Mouse (Mus musculus): Measurements from ENCODE around the gene Adamts8. TPM values are rescaled to one million over a fixed set of nuclear protein-coding genes. Genes with fewer than 3 reads are reported as not detected.
A peak's percentile ranks its signal among the peaks of the same experiment; 100 is the strongest.

Adamts8 gene
- polyA plus RNA-seq, 1 experiment = 0.22 TPM

DNA sequence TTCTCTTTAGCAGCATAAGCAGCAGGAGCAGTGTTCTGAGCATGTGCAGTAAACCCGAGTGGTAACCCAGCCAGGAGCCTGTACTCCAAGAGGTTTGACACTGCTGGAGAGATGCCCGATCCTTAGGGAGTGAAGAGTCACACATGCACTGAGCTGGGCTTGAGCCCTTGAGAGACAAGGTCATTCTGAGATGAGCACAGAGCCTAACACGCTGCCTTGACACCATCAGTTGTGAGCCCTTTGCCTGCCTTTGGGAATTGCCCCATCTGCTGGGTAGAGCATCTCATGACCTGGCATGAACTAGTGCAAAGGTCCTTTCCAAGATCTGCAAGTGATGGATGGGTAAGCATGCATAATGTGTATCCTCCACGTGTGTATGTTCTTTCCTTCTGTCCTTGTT lies 29.6 kb downstream of the Adamts8 start:
- Histone ChIP-seq H3K9me3 (replicated peaks; ENCODE audit: control insufficient read depth, insufficient read depth, low read length, poor library complexity, severe bottlenecking) (no peaks in the 10 kb centered on the region), H3K4me3 (ENCODE audit: low read depth, low read length) (no peak overlapping the region), H3K4me1 (ENCODE audit: control insufficient read depth, insufficient read depth, low read length) (no peaks in the 10 kb centered on the region), H3K27ac (ENCODE audit: insufficient read depth, low read length) (no peak overlapping the region), H3K27me3 (ENCODE audit: control insufficient read depth, insufficient read depth, low read length, poor library complexity, severe bottlenecking) (no peaks in the 10 kb centered on the region), H3K9ac (ENCODE audit: low read depth, poor library complexity, severe bottlenecking) (no peak overlapping the region), H3K36me3 (ENCODE audit: control insufficient read depth, insufficient read depth, low read length, poor library complexity, severe bottlenecking) (no peaks in the 10 kb centered on the region)
- TF ChIP-seq EP300 (IDR thresholded peaks at IDR 0.05; ENCODE audit: insufficient read depth, low read depth, low read length) (no peak), CTCF (IDR thresholded peaks at IDR 0.05; ENCODE audit: low read depth, low read length) (no peak), POLR2A (IDR thresholded peaks at IDR 0.05; ENCODE audit: insufficient read depth, low read length) (no peak)

GRCm38 (mm10) chr9:30976339-30977023 lies 34.1 kb downstream of the Adamts8 start:
- H3K36me3 ChIP-seq (ENCODE audit: control insufficient read depth, insufficient read depth, low read length, poor library complexity, severe bottlenecking) = no peaks in the 10 kb centered on the region
- no peaks in the 10 kb centered on the region for H3K4me1 ChIP-seq (ENCODE audit: control insufficient read depth, insufficient read depth, low read length)
- peak overlapping the region; percentile 55 for H3K4me3 ChIP-seq (ENCODE audit: low read depth, low read length)
- H3K27ac ChIP-seq (ENCODE audit: insufficient read depth, low read length) = no peak overlapping the region
- no peaks in the 10 kb centered on the region for H3K27me3 ChIP-seq (ENCODE audit: control insufficient read depth, insufficient read depth, low read length, poor library complexity, severe bottlenecking)
- H3K9me3 ChIP-seq (replicated peaks; ENCODE audit: control insufficient read depth, insufficient read depth, low read length, poor library complexity, severe bottlenecking) = no peaks in the 10 kb centered on the region
- TF ChIP-seq CTCF (IDR thresholded peaks at IDR 0.05; ENCODE audit: low read depth, low read length) (peak; percentile 47), EP300 (IDR thresholded peaks at IDR 0.05; ENCODE audit: insufficient read depth, low read depth, low read length) (no peak), POLR2A (IDR thresholded peaks at IDR 0.05; ENCODE audit: insufficient read depth, low read length) (no peak)
- H3K9ac ChIP-seq (ENCODE audit: low read depth, poor library complexity, severe bottlenecking) = no peak overlapping the region

DNA sequence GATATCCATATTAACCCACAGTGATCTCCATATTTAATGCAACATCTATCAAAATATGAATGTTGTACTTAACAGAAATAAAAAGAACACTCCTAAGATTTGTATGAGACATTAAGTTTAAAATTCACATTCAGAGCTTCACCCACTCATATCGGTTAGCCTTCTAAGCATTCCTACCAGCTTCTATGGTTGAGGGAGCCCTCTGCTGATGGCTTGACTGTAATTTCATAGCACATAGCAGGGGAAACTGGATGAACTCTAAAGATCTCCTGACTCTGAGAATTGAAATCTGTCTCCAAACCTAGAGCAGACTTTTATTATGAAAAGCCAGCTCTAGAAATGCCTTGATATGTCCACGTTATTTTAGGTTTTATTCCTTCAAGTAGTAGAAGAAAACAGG lies 38.1 kb downstream of the Adamts8 start:
- no peak overlapping the region for H3K27ac ChIP-seq (ENCODE audit: insufficient read depth, low read length)
- no peaks in the 10 kb centered on the region for H3K36me3 ChIP-seq (ENCODE audit: control insufficient read depth, insufficient read depth, low read length, poor library complexity, severe bottlenecking)
- no peaks in the 10 kb centered on the region for H3K27me3 ChIP-seq (ENCODE audit: control insufficient read depth, insufficient read depth, low read length, poor library complexity, severe bottlenecking)
- H3K9ac ChIP-seq (ENCODE audit: low read depth, poor library complexity, severe bottlenecking) = no peak overlapping the region
- no peaks in the 10 kb centered on the region for H3K9me3 ChIP-seq (replicated peaks; ENCODE audit: control insufficient read depth, insufficient read depth, low read length, poor library complexity, severe bottlenecking)
- H3K4me3 ChIP-seq (ENCODE audit: low read depth, low read length) = no peak overlapping the region
- TF ChIP-seq EP300 (IDR thresholded peaks at IDR 0.05; ENCODE audit: insufficient read depth, low read depth, low read length) = no peak
- no peak for TF ChIP-seq POLR2A (IDR thresholded peaks at IDR 0.05; ENCODE audit: insufficient read depth, low read length)
- TF ChIP-seq CTCF (IDR thresholded peaks at IDR 0.05; ENCODE audit: low read depth, low read length) = no peak
- no peaks in the 10 kb centered on the region for H3K4me1 ChIP-seq (ENCODE audit: control insufficient read depth, insufficient read depth, low read length)

DNA sequence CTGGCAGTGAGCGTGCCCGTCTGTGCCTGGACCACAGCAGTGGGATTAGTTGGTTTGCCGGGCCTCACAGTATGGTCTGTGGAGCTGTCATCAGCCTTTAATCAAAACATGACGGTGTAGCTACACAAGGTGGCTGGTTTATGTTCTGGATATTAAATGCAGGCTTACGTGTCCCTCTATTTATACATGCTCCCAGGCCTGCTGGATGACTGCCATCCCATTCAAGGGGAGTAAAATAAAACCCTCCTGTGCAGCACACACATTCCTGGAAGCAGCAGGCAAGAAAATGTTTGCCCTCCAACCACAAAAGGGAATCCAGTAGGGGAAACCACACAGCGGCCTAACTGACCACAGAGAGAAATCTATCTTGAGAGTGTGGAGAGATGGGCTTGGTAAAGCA lies 43.4 kb downstream of the Adamts8 start:
- no peak overlapping the region for H3K9ac ChIP-seq (ENCODE audit: low read depth, poor library complexity, severe bottlenecking)
- no peak for TF ChIP-seq POLR2A (IDR thresholded peaks at IDR 0.05; ENCODE audit: insufficient read depth, low read length)
- TF ChIP-seq EP300 (IDR thresholded peaks at IDR 0.05; ENCODE audit: insufficient read depth, low read depth, low read length) = no peak
- no peak for TF ChIP-seq CTCF (IDR thresholded peaks at IDR 0.05; ENCODE audit: low read depth, low read length)
- no peak overlapping the region for H3K4me3 ChIP-seq (ENCODE audit: low read depth, low read length)
- H3K27me3 ChIP-seq (ENCODE audit: control insufficient read depth, insufficient read depth, low read length, poor library complexity, severe bottlenecking) = no peaks in the 10 kb centered on the region
- no peak overlapping the region for H3K27ac ChIP-seq (ENCODE audit: insufficient read depth, low read length)
- H3K4me1 ChIP-seq (ENCODE audit: control insufficient read depth, insufficient read depth, low read length) = no peaks in the 10 kb centered on the region
- H3K36me3 ChIP-seq (ENCODE audit: control insufficient read depth, insufficient read depth, low read length, poor library complexity, severe bottlenecking) = no peaks in the 10 kb centered on the region
- no peaks in the 10 kb centered on the region for H3K9me3 ChIP-seq (replicated peaks; ENCODE audit: control insufficient read depth, insufficient read depth, low read length, poor library complexity, severe bottlenecking)

DNA sequence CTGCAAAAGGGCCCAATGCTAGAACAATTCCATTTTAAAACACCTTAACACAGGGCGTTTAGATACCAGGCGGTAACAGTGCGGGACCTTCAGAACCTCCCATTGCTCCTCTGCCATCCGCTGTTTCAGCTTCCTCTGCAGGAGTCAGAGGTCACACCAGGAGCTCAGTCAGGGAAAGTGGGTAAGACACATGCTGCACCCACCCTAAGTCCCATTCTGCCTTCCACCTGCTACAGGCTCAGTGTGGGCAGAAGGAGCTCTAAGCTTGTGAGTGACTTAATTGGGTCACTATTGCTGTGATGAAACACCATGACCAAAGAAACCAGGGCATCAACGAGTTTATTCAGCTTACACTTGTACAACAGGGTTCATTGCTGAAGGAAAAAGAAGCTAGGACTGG lies 50.7 kb downstream of the Adamts8 start:
- H3K9ac ChIP-seq (ENCODE audit: low read depth, poor library complexity, severe bottlenecking) = no peak overlapping the region
- H3K4me1 ChIP-seq (ENCODE audit: control insufficient read depth, insufficient read depth, low read length) = no peaks in the 10 kb centered on the region
- no peaks in the 10 kb centered on the region for H3K27me3 ChIP-seq (ENCODE audit: control insufficient read depth, insufficient read depth, low read length, poor library complexity, severe bottlenecking)
- H3K27ac ChIP-seq (ENCODE audit: insufficient read depth, low read length) = no peak overlapping the region
- H3K9me3 ChIP-seq (replicated peaks; ENCODE audit: control insufficient read depth, insufficient read depth, low read length, poor library complexity, severe bottlenecking) = no peaks in the 10 kb centered on the region
- H3K36me3 ChIP-seq (ENCODE audit: control insufficient read depth, insufficient read depth, low read length, poor library complexity, severe bottlenecking) = no peaks in the 10 kb centered on the region
- no peak overlapping the region for H3K4me3 ChIP-seq (ENCODE audit: low read depth, low read length)
- no peak for TF ChIP-seq POLR2A (IDR thresholded peaks at IDR 0.05; ENCODE audit: insufficient read depth, low read length)
- TF ChIP-seq CTCF (IDR thresholded peaks at IDR 0.05; ENCODE audit: low read depth, low read length) = no peak
- TF ChIP-seq EP300 (IDR thresholded peaks at IDR 0.05; ENCODE audit: insufficient read depth, low read depth, low read length) = no peak
